Mouse (Mus musculus) stomach, postnatal 0 days (tissue): ENCODE results near the gene Dsn1. TPM values are rescaled to one million over a fixed set of nuclear protein-coding genes. Genes with fewer than 3 reads are reported as not detected.

Experiments
- ATAC-seq: fragments of 200-750 bp; cut with Nextera tagmentation; 2 replicates; pipeline ENCODE4 v1.8.0; 2017; ENCODE audit not compliant: low FRiP score, low TSS enrichment
- DNase-seq: peaks from one replicate; pipeline ENCODE4 v3.0.0-alpha.2; 2016; ENCODE audit warnings: low spot score
- H3K27ac ChIP-seq: fragments of 300-500 bp; sonication (generic); replicated peaks from 2 replicates; pipeline ENCODE4 v1.5.1; 2014; ENCODE audit warnings: mild to moderate bottlenecking, control low read depth
- H3K27me3 ChIP-seq: fragments of 300-500 bp; sonication (generic); 2 replicates; pipeline ENCODE4 v1.6.1; 2014; ENCODE audit warnings: low read length; ENCODE audit not compliant: control insufficient read depth, insufficient read depth
- H3K36me3 ChIP-seq: fragments of 300-500 bp; sonication (generic); 2 replicates; pipeline ENCODE4 v1.6.1; 2014; ENCODE audit warnings: low read length, mixed read lengths; ENCODE audit not compliant: control insufficient read depth, insufficient read depth
- H3K4me1 ChIP-seq: fragments of 300-500 bp; sonication (generic); replicated peaks from 2 replicates; pipeline ENCODE4 v1.6.1; 2014; ENCODE audit warnings: antibody characterized with exemption; ENCODE audit not compliant: control insufficient read depth, insufficient read depth
- H3K4me2 ChIP-seq: fragments of 300-500 bp; sonication (generic); replicated peaks from 2 replicates; pipeline ENCODE4 v1.6.1; 2014; ENCODE audit warnings: low read depth, mild to moderate bottlenecking, control low read depth, moderate library complexity
- H3K4me3 ChIP-seq: fragments of 300-500 bp; sonication (generic); 2 replicates; pipeline ENCODE4 v1.5.1; 2014; ENCODE audit warnings: low read depth, low read length, control low read depth
- H3K9ac ChIP-seq: fragments of 300-500 bp; sonication (generic); 2 replicates; pipeline ENCODE4 v1.6.1; 2014; ENCODE audit warnings: mild to moderate bottlenecking, low read length, control low read depth, mixed read lengths
- H3K9me3 ChIP-seq: fragments of 300-500 bp; sonication (generic); 2 replicates; pipeline ENCODE4 v1.6.1; 2016; ENCODE audit warnings: low read length; ENCODE audit not compliant: control insufficient read depth
- CTCF ChIP-seq: IDR thresholded peaks from 2 replicates; pipeline ENCODE4 v1.5.1; 2016; ENCODE audit warnings: antibody characterized with exemption, low read depth, mild to moderate bottlenecking, moderate library complexity
- EP300 ChIP-seq: optimal IDR thresholded peaks from 2 replicates; pipeline ENCODE3; 2016; ENCODE audit warnings: antibody characterized with exemption
- WGBS: fragments of 180-500 bp; shearing (Covaris S2); extraction: QIAGEN DNeasy Blood & Tissue Kit; methylation state at CpG from one replicate; pipeline ENCODE4 v1.1.7; 2014; 5-methylcytosine and 5-hydroxymethylcytosine counted together
- polyA plus RNA-seq: library from polyadenylated mRNA; unstranded; fragments of >200 nt; fragmentation: Nextera tagmentation; extraction: Ambion mirVana; gene quantifications from 2 replicates; pipeline ENCODE4 v1.2.1, GENCODE M21; 2015

Gene Dsn1
- polyA plus RNA-seq, 1 experiment from 2014 or later: 7.9 TPM

GRCm38 (mm10) chr2:156982864-156983263, 24.1 kb downstream of the Dsn1 start:
- Histone ChIP-seq H3K9me3 (no peaks in the 10 kb centered on the region), H3K36me3 (no peaks in the 10 kb centered on the region), H3K4me1 (no peaks in the 10 kb centered on the region), H3K4me2 (no peak overlapping the region), H3K27ac (peak overlapping the region; percentile 61; the same call in 1 of the 2 replicates), H3K9ac (no peak overlapping the region), H3K27me3 (no peaks in the 10 kb centered on the region), H3K4me3 (no peak overlapping the region)
- ATAC-seq: peak; percentile 89
- 41% methylated on average over 2 of the region's 2 CpGs for WGBS
- DNase-seq: peak; percentile 37
- TF ChIP-seq CTCF (no peak), EP300 (no peak)

GRCm38 (mm10) chr2:156981291-156981690, 25.7 kb downstream of the Dsn1 start:
- H3K9me3 ChIP-seq: no peaks in the 10 kb centered on the region
- H3K9ac ChIP-seq: no peak overlapping the region
- no peaks in the 10 kb centered on the region for H3K4me1 ChIP-seq
- H3K4me2 ChIP-seq: no peak overlapping the region
- DNase-seq (no peak), ATAC-seq (no peak)
- H3K4me3 ChIP-seq: no peak overlapping the region
- WGBS: 78% methylated on average over 4 of the region's 4 CpGs
- no peaks in the 10 kb centered on the region for H3K27me3 ChIP-seq
- H3K36me3 ChIP-seq: no peaks in the 10 kb centered on the region
- TF ChIP-seq EP300 (no peak), CTCF (no peak)
- no peak overlapping the region for H3K27ac ChIP-seq

GRCm38 (mm10) chr2:156980059-156980458, 26.9 kb downstream of the Dsn1 start:
- DNase-seq (no peak), ATAC-seq (no peak)
- H3K27ac ChIP-seq: no peak overlapping the region
- TF ChIP-seq EP300 (no peak), CTCF (no peak)
- no peaks in the 10 kb centered on the region for H3K36me3 ChIP-seq
- no peaks in the 10 kb centered on the region for H3K4me1 ChIP-seq
- H3K9me3 ChIP-seq: no peaks in the 10 kb centered on the region
- no peaks in the 10 kb centered on the region for H3K27me3 ChIP-seq
- H3K9ac ChIP-seq: no peak overlapping the region
- no peak overlapping the region for H3K4me3 ChIP-seq
- H3K4me2 ChIP-seq: no peak overlapping the region
- 59% methylated on average over 2 of the region's 2 CpGs for WGBS

GRCm38 (mm10) chr2:156976711-156977110, 30.2 kb downstream of the Dsn1 start:
- H3K4me3 ChIP-seq: no peak overlapping the region
- H3K36me3 ChIP-seq: no peaks in the 10 kb centered on the region
- no peak overlapping the region for H3K9ac ChIP-seq
- no peak overlapping the region for H3K27ac ChIP-seq
- H3K9me3 ChIP-seq: no peaks in the 10 kb centered on the region
- ATAC-seq: no peak
- no peak for DNase-seq
- H3K4me2 ChIP-seq: no peak overlapping the region
- no peaks in the 10 kb centered on the region for H3K27me3 ChIP-seq
- H3K4me1 ChIP-seq: no peaks in the 10 kb centered on the region
- TF ChIP-seq EP300 (no peak), CTCF (no peak)

GRCm38 (mm10) chr2:156974967-156975366, 32.0 kb downstream of the Dsn1 start:
- H3K9me3 ChIP-seq: no peaks in the 10 kb centered on the region
- TF ChIP-seq EP300 (no peak), CTCF (no peak)
- no peak for DNase-seq

GRCm38 (mm10) chr2:156973316-156974100, 33.4 kb downstream of the Dsn1 start:
- no peak overlapping the region for H3K9ac ChIP-seq
- H3K36me3 ChIP-seq: no peaks in the 10 kb centered on the region
- TF ChIP-seq EP300 (no peak), CTCF (no peak)
- no peak overlapping the region for H3K4me3 ChIP-seq
- ATAC-seq: no peak
- H3K27me3 ChIP-seq: no peaks in the 10 kb centered on the region
- H3K4me2 ChIP-seq: no peak overlapping the region
- no peak overlapping the region for H3K27ac ChIP-seq
- WGBS: 81% methylated on average over 5 of the region's 5 CpGs
- DNase-seq: no peak
- no peaks in the 10 kb centered on the region for H3K4me1 ChIP-seq
- H3K9me3 ChIP-seq: no peaks in the 10 kb centered on the region

More at GRCm38 (mm10) chr2:156974967-156975366, 32.0 kb downstream of the Dsn1 start:
- no peaks in the 10 kb centered on the region for H3K4me1 ChIP-seq
- H3K27ac ChIP-seq: no peak overlapping the region
- 45% methylated on average over 2 of the region's 2 CpGs for WGBS
- H3K4me2 ChIP-seq: no peak overlapping the region
- no peaks in the 10 kb centered on the region for H3K36me3 ChIP-seq
- H3K27me3 ChIP-seq: no peaks in the 10 kb centered on the region
- ATAC-seq: no peak
- no peak overlapping the region for H3K9ac ChIP-seq
- no peak overlapping the region for H3K4me3 ChIP-seq
